Mouse (Mus musculus) midbrain, embryonic 14.5 days (tissue): ENCODE measurements around the gene 2210016L21Rik. TPM values are rescaled to one million over a fixed set of nuclear protein-coding genes. Genes with fewer than 3 reads are reported as not detected.

ENCODE experiments used
- ATAC-seq: fragments of 200-750 bp; cut with Nextera tagmentation; 2 replicates; pipeline ENCODE4 v1.8.0; 2017; ENCODE audit warnings: moderate number of reproducible peaks, moderate library complexity; ENCODE audit not compliant: low FRiP score, low TSS enrichment
- DNase-seq: peaks from one replicate; pipeline ENCODE4 v3.0.0-alpha.2; 2015
- H3K27ac ChIP-seq: fragments of 300-500 bp; sonication (generic); replicated peaks from 2 replicates; pipeline ENCODE4 v1.5.1; 2014; ENCODE audit warnings: mild to moderate bottlenecking, low read depth, low read length, moderate library complexity
- H3K27me3 ChIP-seq: fragments of 300-500 bp; sonication (generic); 2 replicates; pipeline ENCODE4 v1.6.1; 2014; ENCODE audit warnings: low read length, control low read depth, mixed read lengths; ENCODE audit not compliant: control insufficient read depth, insufficient read depth
- H3K36me3 ChIP-seq: fragments of 300-500 bp; sonication (generic); 2 replicates; pipeline ENCODE4 v1.6.1; 2014; ENCODE audit warnings: low read length, control low read depth; ENCODE audit not compliant: control insufficient read depth, insufficient read depth
- H3K4me1 ChIP-seq: fragments of 300-500 bp; sonication (generic); 2 replicates; pipeline ENCODE4 v1.6.1; 2014; ENCODE audit warnings: mild to moderate bottlenecking, antibody characterized with exemption, low read length, control low read depth; ENCODE audit not compliant: control insufficient read depth, insufficient read depth
- H3K4me2 ChIP-seq: fragments of 300-500 bp; sonication (generic); 2 replicates; pipeline ENCODE4 v1.6.1; 2014; ENCODE audit warnings: mild to moderate bottlenecking, low read length, moderate library complexity
- H3K4me3 ChIP-seq: fragments of 300-500 bp; sonication (generic); replicated peaks from 2 replicates; pipeline ENCODE4 v1.5.1; 2014; ENCODE audit warnings: low read depth, low read length
- H3K9ac ChIP-seq: fragments of 300-500 bp; sonication (generic); replicated peaks from 2 replicates; pipeline ENCODE4 v1.6.1; 2014; ENCODE audit warnings: mild to moderate bottlenecking, low read length, moderate library complexity
- H3K9me3 ChIP-seq: fragments of 300-500 bp; sonication (generic); 2 replicates; pipeline ENCODE4 v1.6.1; 2016; ENCODE audit warnings: low read length, control low read depth, mixed read lengths; ENCODE audit not compliant: control insufficient read depth
- WGBS: fragments of 180-500 bp; shearing (Covaris S2); extraction: QIAGEN DNeasy Blood & Tissue Kit; methylation state at CpG from one replicate; pipeline ENCODE4 v1.1.7; 2014; 5-methylcytosine and 5-hydroxymethylcytosine counted together
- polyA plus RNA-seq: library from polyadenylated mRNA; unstranded; fragments of >200 nt; fragmentation: Nextera tagmentation; extraction: Ambion mirVana; gene quantifications from 2 replicates; pipeline ENCODE4 v1.2.1, GENCODE M21; 2014

2210016L21Rik gene
- 92.1 and 113 TPM in 2 replicates for polyA plus RNA-seq

- H3K9me3 ChIP-seq: peaks cover 4% of the 10 kb centered on the region; the same call in 1 of the 2 replicates
- under 1% methylated on average over 39 of the region's 39 CpGs for WGBS
- no peaks in the 10 kb centered on the region for H3K27me3 ChIP-seq
- ATAC-seq (peak; percentile 90), DNase-seq (peak; percentile 96)
- H3K4me3 ChIP-seq: peak within 1 kb of the TSS; percentile 90
- H3K4me2 ChIP-seq: peak within 1 kb of the TSS; percentile 77
- peaks cover 18% of the 10 kb centered on the region for H3K36me3 ChIP-seq
- H3K27ac ChIP-seq: peak within 1 kb of the TSS; percentile 86
- peak within 1 kb of the TSS; percentile 91 for H3K9ac ChIP-seq
- H3K4me1 ChIP-seq: 0 out of 2 replicates have a peak, but pooled peaks cover 10% of the 10 kb centered on the region
Measured at GRCm38 (mm10) chr5:114942074-114942765, at the start of gene 2210016L21Rik. Gene 2210016L21Rik, plus strand, starts transcription at chr5:114942158.

GRCm38 (mm10) chr5:114895542-114895941 lies 46.4 kb upstream of the 2210016L21Rik start:
- no peak for DNase-seq
- no peaks in the 10 kb centered on the region for H3K9me3 ChIP-seq
- no peak overlapping the region for H3K4me2 ChIP-seq
- no peaks in the 10 kb centered on the region for H3K36me3 ChIP-seq
- H3K4me3 ChIP-seq: no peak overlapping the region
- no peak overlapping the region for H3K9ac ChIP-seq
- no peaks in the 10 kb centered on the region for H3K27me3 ChIP-seq
- H3K4me1 ChIP-seq: no peaks in the 10 kb centered on the region
- H3K27ac ChIP-seq: no peak overlapping the region
- no peak for ATAC-seq
- WGBS: 85% methylated on average over 4 of the region's 4 CpGs

GRCm38 (mm10) chr5:114896688-114897373 lies 45.1 kb upstream of the 2210016L21Rik start, which contains the start of gene Oasl2:
Gene Oasl2, plus strand, starts transcription at chr5:114896936.
- Histone ChIP-seq H3K4me2 (0 out of 2 replicates have a peak within 1 kb of the TSS, but pooled peaks have one; percentile 3), H3K4me1 (no peaks in the 10 kb centered on the region), H3K27me3 (no peaks in the 10 kb centered on the region), H3K27ac (no peak within 1 kb of the TSS), H3K4me3 (no peak within 1 kb of the TSS), H3K9ac (no peak within 1 kb of the TSS), H3K9me3 (no peaks in the 10 kb centered on the region), H3K36me3 (no peaks in the 10 kb centered on the region)
- no peak for ATAC-seq
- 66% methylated on average over 13 of the region's 13 CpGs for WGBS
- no peak for DNase-seq

GRCm38 (mm10) chr5:114897374-114897793 lies 44.6 kb upstream of the 2210016L21Rik start:
- no peaks in the 10 kb centered on the region for H3K4me1 ChIP-seq
- ATAC-seq (no peak), DNase-seq (peak; percentile 8)
- H3K4me2 ChIP-seq: 0 out of 2 replicates have a peak overlapping the region, but pooled peaks have one; percentile 3
- H3K9ac ChIP-seq: no peak overlapping the region
- no peak overlapping the region for H3K27ac ChIP-seq
- no peak overlapping the region for H3K4me3 ChIP-seq
- H3K27me3 ChIP-seq: no peaks in the 10 kb centered on the region
- no peaks in the 10 kb centered on the region for H3K9me3 ChIP-seq
- 14% methylated on average over 7 of the region's 7 CpGs for WGBS
- H3K36me3 ChIP-seq: no peaks in the 10 kb centered on the region

GRCm38 (mm10) chr5:114898857-114899256 lies 43.1 kb upstream of the 2210016L21Rik start:
- Histone ChIP-seq H3K4me1 (no peaks in the 10 kb centered on the region), H3K9me3 (no peaks in the 10 kb centered on the region), H3K9ac (no peak overlapping the region), H3K27me3 (no peaks in the 10 kb centered on the region), H3K4me3 (no peak overlapping the region), H3K36me3 (no peaks in the 10 kb centered on the region), H3K27ac (no peak overlapping the region), H3K4me2 (no peak overlapping the region)
- WGBS: 87% methylated on average over 7 of the region's 7 CpGs
- DNase-seq (no peak), ATAC-seq (no peak)

GRCm38 (mm10) chr5:114902413-114902812 lies 39.5 kb upstream of the 2210016L21Rik start:
- H3K4me2 ChIP-seq: no peak overlapping the region
- no peak overlapping the region for H3K9ac ChIP-seq
- DNase-seq (peak; percentile 65), ATAC-seq (no peak)
- no peaks in the 10 kb centered on the region for H3K36me3 ChIP-seq
- no peaks in the 10 kb centered on the region for H3K9me3 ChIP-seq
- no peak overlapping the region for H3K4me3 ChIP-seq
- WGBS: 34% methylated on average over 1 of the region's 1 CpGs
- H3K27ac ChIP-seq: no peak overlapping the region
- H3K27me3 ChIP-seq: no peaks in the 10 kb centered on the region
- no peaks in the 10 kb centered on the region for H3K4me1 ChIP-seq

- peak; percentile 13 for DNase-seq
- Histone ChIP-seq H3K27me3 (no peaks in the 10 kb centered on the region), H3K4me3 (no peak overlapping the region), H3K4me2 (no peak overlapping the region), H3K27ac (no peak overlapping the region), H3K9me3 (no peaks in the 10 kb centered on the region), H3K9ac (no peak overlapping the region), H3K4me1 (no peaks in the 10 kb centered on the region), H3K36me3 (no peaks in the 10 kb centered on the region)
- no peak for ATAC-seq
- WGBS: 50% methylated on average over 13 of the region's 13 CpGs
Measured at GRCm38 (mm10) chr5:114908598-114909305, 33.2 kb upstream of the 2210016L21Rik start.

GRCm38 (mm10) chr5:114913686-114914085 lies 28.3 kb upstream of the 2210016L21Rik start:
- Histone ChIP-seq H3K9ac (no peak overlapping the region), H3K4me3 (no peak overlapping the region), H3K9me3 (no peaks in the 10 kb centered on the region), H3K4me2 (no peak overlapping the region), H3K4me1 (no peaks in the 10 kb centered on the region), H3K27me3 (no peaks in the 10 kb centered on the region), H3K27ac (no peak overlapping the region), H3K36me3 (no peaks in the 10 kb centered on the region)
- 77% methylated on average over 4 of the region's 4 CpGs for WGBS
- DNase-seq (no peak), ATAC-seq (no peak)
